Mouse (Mus musculus) kidney, postnatal 25 days (tissue): Measurements from ENCODE around the gene Lrrc42.

Experiments used
- DNase-seq, 2 experiments: peaks; one replicate each; pipeline ENCODE4 v3.0.0; 2021; ENCODE audit warnings: mixed read lengths in 2 of 2

The Lrrc42 gene

DNA sequence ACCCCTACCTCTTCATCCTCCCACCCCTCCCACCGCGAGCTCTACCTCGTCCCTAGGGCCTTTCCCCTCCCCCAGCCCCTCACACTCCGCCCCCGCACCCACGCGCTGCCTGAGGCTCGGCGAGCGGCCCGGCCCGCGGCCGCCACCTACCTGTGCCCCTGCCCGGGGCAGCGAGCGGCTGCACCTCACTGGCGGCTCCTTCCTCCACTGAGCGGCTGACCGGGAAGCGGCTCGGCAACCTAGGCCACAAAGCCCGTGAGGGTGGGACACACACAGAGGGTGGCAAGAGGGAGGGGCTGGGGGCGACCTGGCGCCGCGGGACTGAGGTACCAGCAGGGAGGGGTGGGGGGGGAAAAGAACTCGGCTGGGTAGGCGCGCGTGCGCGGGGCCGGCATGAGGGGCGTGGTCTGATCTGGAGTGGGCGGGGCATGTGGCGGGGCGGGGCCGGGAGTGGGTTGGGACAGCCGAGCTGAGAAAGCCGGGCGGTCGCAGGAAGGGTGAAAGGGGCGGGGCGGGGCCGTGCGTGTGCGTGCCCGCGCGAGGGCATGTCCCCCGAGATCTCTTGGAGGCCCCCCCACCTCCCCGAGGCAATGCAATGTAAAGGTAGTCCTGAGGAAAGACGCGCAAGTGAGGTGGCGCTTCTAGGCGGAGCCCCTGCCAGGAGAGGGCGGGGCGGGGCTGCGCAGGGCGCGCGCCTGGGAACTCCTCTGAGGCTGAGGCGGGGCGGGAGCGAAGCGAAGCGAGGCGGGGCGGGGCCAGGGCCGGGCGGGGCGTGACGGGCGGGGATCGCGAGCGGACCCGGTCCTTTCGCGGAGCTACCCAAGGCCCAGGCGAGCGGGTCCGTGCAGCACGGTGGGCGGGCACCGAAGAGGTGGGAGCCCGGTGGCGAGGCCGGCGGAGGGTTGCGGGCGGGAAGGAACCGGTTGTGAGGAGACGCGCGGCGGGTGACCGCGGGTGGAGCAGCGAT lies at the start of gene Lrrc42, which contains the start of gene Hspb11:
Gene Lrrc42 (minus strand): TSS at position 408 of the 967 bp plus-strand sequence.
Gene Hspb11 (plus strand): TSS at position 469 of the 967 bp plus-strand sequence.
- peak; percentile 97 to 98 for DNase-seq

DNA sequence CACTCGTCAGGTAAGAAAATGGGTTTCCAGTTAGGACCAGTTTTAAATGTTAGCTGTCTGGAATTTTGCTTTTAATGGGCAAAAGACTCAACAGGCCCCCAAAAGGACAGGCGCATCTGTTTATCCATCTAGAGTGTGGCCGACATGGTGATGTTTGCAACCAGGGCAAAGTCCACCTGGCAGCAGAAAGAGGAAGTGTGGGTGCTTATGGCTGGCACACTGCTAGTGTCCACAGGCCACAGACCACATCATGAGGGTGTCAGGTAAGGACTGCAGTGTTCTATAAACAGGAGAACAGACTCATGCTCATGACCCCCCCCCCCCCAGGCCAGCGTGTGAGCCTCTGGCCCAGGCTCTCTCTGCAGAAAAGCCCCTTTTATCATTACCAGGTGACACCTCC lies 49.5 kb upstream of the Lrrc42 start:
- DNase-seq = peak; percentile 74 to 87

GRCm38 (mm10) chr4:107302221-107302620 lies 48.9 kb upstream of the Lrrc42 start:
- DNase-seq = peak; percentile 37 to 65

DNA sequence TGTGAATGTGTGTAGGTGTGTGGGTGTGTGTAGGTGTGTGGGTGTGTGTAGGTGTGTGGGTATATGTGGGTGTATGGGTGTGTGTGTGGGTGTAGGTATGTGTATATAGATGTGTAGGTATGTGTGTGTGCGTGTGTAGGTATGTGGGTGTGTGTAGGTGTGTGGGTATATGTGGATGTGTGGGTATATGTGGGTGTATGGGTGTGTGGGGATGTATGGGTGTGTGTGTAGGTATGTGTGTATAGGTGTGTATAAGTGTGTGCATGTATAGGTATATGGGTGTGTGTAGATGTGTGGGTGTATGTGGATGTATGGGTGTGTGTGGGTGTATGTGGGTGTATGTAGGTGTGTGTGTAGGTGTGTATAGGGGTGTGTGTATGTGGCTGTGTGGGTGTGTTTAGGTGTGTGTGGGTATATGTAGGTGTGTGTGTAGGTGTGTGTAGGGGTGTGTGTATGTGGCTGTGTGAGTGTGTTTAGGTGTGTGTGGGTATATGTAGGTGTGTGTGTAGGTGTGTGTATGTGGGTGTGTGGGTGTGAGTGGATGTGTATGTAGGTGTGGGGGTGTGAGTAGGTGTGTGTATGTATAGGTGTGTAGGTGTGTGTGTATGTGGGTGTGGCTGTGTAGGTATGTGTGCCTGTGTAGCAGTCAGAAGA lies 47.7 kb upstream of the Lrrc42 start:
- no peak for DNase-seq

- DNase-seq = no peak
These were observed 47.0 kb upstream of the Lrrc42 start for GRCm38 (mm10) chr4:107300371-107300770.

GRCm38 (mm10) chr4:107299779-107300340 lies 46.5 kb upstream of the Lrrc42 start:
- DNase-seq = peak; percentile 64 to 88

DNA sequence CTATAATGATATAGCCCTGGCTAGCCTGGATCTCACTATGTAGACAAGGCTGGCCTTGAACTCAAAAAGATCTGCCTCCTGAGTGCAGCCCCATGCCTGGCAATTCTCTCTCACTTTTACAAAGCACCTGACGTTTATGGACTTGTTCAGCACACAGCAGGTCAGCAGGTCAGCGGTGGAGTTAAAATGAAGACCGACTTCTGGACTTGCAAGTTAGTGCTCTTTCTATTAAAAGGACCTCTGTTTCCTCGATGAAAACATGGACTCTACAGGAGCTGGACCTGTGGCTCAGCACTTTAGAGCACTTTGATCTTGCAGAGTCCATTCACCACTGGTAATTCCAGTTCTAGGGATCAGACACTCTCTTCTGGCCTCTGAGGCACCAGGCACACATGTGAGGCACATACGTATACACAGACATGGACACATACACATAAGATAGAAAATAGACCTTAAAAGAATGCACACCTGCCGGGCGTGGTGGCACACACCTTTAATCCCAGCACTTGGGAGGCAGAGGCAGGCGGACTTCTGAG lies 44.8 kb upstream of the Lrrc42 start:
- peak; percentile 40 to 79 for DNase-seq

- DNase-seq = peak in 1 of 2 experiments; percentile 66
These were observed 38.9 kb upstream of the Lrrc42 start for GRCm38 (mm10) chr4:107292273-107292662.

GRCm38 (mm10) chr4:107291611-107292272 lies 38.4 kb upstream of the Lrrc42 start:
- DNase-seq = no peak

DNA sequence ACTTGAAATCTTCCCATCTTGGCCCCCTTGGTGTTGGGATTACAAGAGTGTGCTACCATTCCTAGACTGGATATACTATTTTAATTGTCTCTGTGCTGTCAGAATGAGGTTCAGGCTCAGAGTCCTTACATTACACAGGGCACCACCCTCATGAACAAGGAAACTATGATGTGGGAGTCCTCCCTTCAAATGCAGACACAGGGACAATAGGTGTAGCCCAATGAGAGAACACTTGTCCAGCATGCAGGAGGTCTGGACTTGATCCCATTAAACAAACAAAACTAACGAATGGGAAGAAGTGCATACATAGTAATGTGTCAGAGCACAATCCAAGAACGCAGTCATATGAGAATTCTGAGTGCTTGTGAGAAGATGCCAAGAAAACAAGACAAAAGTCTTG lies 34.2 kb upstream of the Lrrc42 start:
- no peak for DNase-seq

DNA sequence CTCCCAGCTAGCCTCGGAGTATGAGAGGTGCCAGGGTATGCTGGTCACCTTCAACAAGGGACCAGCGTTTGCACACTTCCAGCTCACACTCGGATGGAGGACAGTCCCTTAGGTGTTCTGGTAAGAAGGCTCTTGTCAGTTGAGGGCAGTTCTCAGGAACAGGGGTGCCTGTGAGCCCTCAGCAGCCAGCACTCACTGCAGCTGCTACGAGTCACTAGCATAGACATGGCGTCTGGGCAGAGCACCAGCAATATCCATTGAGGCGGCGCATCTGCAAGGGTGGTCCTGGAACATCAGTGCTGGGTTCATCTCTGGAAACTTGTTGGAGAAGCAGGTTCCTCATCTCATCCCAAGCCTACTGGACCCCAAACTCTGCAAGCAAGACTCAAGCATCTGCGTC lies 33.1 kb upstream of the Lrrc42 start:
- no peak for DNase-seq

DNA sequence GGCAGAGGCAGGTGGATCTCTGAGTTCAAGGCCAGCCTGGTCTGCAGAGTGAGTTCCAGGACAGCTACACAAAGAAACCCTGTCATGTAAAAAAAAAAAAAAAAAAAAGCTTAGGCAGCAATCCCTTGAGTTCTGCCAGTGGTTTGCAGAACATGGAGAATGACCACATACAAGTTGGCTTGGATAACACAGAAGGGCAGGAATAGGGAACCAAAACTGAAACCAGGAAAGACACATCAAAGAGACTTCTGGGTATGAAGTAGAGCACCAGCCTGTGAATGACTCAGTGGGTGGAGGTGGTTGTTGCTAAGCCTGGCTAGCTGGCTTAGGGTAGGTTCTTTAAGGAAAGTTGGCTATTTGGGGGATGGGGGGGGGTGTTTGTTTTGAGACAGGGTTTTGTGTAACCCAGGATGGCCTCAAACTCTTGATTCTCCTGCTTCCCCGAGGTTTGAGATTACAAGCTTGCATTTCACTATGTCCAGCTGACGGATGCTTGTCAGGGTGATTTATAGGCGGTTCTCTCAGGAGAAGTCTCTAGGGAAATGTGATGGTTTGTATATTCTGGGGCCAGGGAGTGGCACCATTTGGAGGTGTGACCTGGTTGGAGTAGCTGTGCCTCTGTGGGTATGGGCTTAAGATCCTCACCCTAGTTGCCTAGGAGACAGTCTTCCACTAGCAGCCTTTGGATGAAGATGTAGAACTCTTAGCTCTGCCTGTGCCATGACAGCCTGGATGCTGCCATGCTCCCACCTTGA lies 32.3 kb upstream of the Lrrc42 start:
- no peak for DNase-seq

- DNase-seq = no peak
These were observed 27.6 kb upstream of the Lrrc42 start for GRCm38 (mm10) chr4:107280843-107281475.

GRCm38 (mm10) chr4:107278188-107278707 lies 24.9 kb upstream of the Lrrc42 start:
- no peak for DNase-seq

DNA sequence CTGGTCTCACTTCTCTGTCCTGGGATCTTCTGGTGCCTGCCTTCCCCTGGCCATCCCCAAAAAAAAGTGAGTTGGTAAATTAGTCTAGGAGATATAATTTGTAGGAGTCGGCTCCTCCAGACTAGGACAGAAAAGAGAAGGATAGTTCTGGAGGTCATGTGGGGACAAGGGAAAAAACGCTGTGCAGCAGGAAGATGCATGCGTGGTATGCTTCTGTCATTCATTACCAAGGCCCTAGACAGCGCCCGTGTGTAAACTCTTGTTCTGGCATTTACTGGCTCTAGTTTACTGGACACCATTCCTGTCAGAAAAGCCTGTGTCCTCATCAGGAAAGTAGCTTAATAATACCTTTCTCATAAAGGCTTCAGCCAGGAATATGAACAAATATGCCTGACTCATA lies 21.2 kb upstream of the Lrrc42 start:
- peak; percentile 60 to 77 for DNase-seq

DNA sequence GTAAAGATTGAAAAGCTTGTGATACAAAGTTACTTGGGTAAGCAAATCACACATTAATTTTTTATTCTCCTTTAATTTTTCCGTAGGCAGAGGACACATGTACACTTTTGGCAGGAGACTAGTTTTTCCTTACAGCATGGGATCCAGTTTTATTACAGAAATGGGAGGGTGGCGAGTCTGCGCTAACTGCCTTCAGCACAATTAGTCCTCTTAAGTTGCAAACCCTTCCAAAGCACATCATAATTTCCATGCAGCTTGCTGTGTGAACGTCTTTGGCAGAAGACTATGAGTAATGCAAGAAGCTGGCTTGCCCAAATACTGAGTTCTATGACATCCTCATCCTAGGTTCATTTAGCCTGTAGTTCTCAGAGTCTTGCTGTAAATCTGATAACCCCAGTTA lies 20.4 kb upstream of the Lrrc42 start:
- DNase-seq = no peak

- no peak for DNase-seq
These were observed 6.7 kb upstream of the Lrrc42 start for GRCm38 (mm10) chr4:107260001-107260400.

GRCm38 (mm10) chr4:107254414-107254813 lies 1.1 kb upstream of the Lrrc42 start:
- DNase-seq = no peak

- DNase-seq = no peak
These were observed 810 bp downstream of the Lrrc42 start for GRCm38 (mm10) chr4:107252522-107252921.

GRCm38 (mm10) chr4:107250494-107250893 lies 2.8 kb downstream of the Lrrc42 start:
- DNase-seq = peak; percentile 42 to 66

DNA sequence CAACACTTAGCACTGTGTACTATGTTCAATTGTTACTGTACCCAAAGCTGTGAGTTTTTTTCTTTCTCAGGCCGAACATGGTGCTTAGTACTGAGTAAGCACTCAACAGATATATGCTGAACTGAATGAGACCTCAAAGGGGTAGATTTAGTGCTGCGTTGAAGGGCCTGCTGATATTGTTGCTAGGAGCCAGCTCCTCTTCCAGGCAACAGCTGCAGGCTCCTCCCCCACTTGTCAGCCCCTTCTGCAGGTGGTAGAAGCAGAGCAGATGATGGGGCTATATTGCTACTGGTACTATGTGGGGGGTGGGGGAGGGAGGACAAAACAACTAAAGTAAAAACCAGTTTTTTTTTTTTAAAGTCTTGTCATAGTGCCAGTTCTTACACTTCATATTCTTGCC lies 3.9 kb downstream of the Lrrc42 start:
- DNase-seq = no peak
